Mouse (Mus musculus) myocyte (in vitro differentiated cells): ENCODE measurements around the gene Ppp1r13l. TPM values are rescaled to one million over a fixed set of nuclear protein-coding genes. Genes with fewer than 3 reads are reported as not detected.

ENCODE experiments used
- H3K27me3 ChIP-seq: one replicate; pipeline ENCODE4 v1.6.1; 2011; ENCODE audit not compliant: control insufficient read depth, insufficient read depth, insufficient read length
- H3K36me3 ChIP-seq: one replicate; pipeline ENCODE4 v1.6.1; 2011; ENCODE audit not compliant: control insufficient read depth, insufficient read depth
- H3K4me2 ChIP-seq: one replicate; pipeline ENCODE4 v1.6.1; 2011; ENCODE audit warnings: low read depth, control low read depth
- H3K4me3 ChIP-seq: one replicate; pipeline ENCODE4 v1.5.1; 2011; ENCODE audit warnings: mild to moderate bottlenecking, control low read depth, moderate library complexity
- H3K79me2 ChIP-seq: one replicate; pipeline ENCODE4 v1.6.1; 2011; ENCODE audit not compliant: control insufficient read depth, insufficient read depth
- H3ac ChIP-seq: one replicate; pipeline ENCODE4 v1.6.1; 2011; ENCODE audit not compliant: control insufficient read depth, insufficient read length
- CEBPB ChIP-seq: IDR thresholded peaks from 2 replicates; pipeline ENCODE4 v1.6.1; 2011; ENCODE audit warnings: mild to moderate bottlenecking, moderate library complexity; ENCODE audit not compliant: poor library complexity, insufficient read depth, severe bottlenecking
- E2F4 ChIP-seq: IDR thresholded peaks from one replicate; pipeline ENCODE4 v1.6.1; 2011; ENCODE audit warnings: mild to moderate bottlenecking, control low read depth, moderate library complexity; ENCODE audit not compliant: insufficient read depth
- MAX ChIP-seq: IDR thresholded peaks from one replicate; pipeline ENCODE4 v1.6.1; 2011; ENCODE audit warnings: low read depth, mild to moderate bottlenecking, control low read depth
- MYOD1 ChIP-seq, 3 experiments: IDR thresholded peaks; one replicate each; pipeline ENCODE4 v1.6.1; 2011; ENCODE audit warnings: control low read depth in 2 of 3, low read depth in 2 of 3, mild to moderate bottlenecking in 2 of 3, moderate library complexity in 1 of 3; ENCODE audit not compliant: insufficient read length in 2 of 3, control insufficient read depth in 1 of 3
- MYOG ChIP-seq, 3 experiments: IDR thresholded peaks; one replicate each; pipeline ENCODE4 v1.6.1; 2011; ENCODE audit warnings: control low read depth in 2 of 3, low read depth in 2 of 3, mild to moderate bottlenecking in 2 of 3; ENCODE audit not compliant: insufficient read length in 2 of 3, control insufficient read depth in 1 of 3, insufficient read depth in 1 of 3
- POLR2A ChIP-seq: IDR thresholded peaks from one replicate; pipeline ENCODE4 v1.6.1; 2011; ENCODE audit warnings: low read depth, mild to moderate bottlenecking, control low read depth, moderate library complexity; ENCODE audit not compliant: insufficient read length
- POLR2AphosphoS2 ChIP-seq: IDR thresholded peaks from one replicate; pipeline ENCODE4 v1.6.1; 2011; ENCODE audit warnings: low read depth, control low read depth; ENCODE audit not compliant: insufficient read length
- REST ChIP-seq: IDR thresholded peaks from one replicate; pipeline ENCODE4 v1.6.1; 2011; ENCODE audit warnings: mild to moderate bottlenecking, control low read depth, moderate library complexity; ENCODE audit not compliant: insufficient read depth, insufficient read length
- SRF ChIP-seq: IDR thresholded peaks from one replicate; pipeline ENCODE4 v1.6.1; 2011; ENCODE audit warnings: low read depth; ENCODE audit not compliant: control insufficient read depth, insufficient read length
- TCF12 ChIP-seq: IDR thresholded peaks from one replicate; pipeline ENCODE4 v1.6.1; 2011; ENCODE audit warnings: mild to moderate bottlenecking, control low read depth; ENCODE audit not compliant: poor library complexity, insufficient read depth, severe bottlenecking
- TCF3 ChIP-seq: IDR thresholded peaks from one replicate; pipeline ENCODE4 v1.6.1; 2011; ENCODE audit warnings: low read depth, control low read depth; ENCODE audit not compliant: insufficient read length
- USF1 ChIP-seq: IDR thresholded peaks from one replicate; pipeline ENCODE4 v1.6.1; 2011; ENCODE audit warnings: low read depth, mild to moderate bottlenecking, control low read depth, moderate library complexity
- polyA plus RNA-seq: library from polyadenylated mRNA; unstranded; fragments of >200 nt; fragmentation: generic; extraction: Trizol; gene quantifications from one replicate; pipeline ENCODE4 v1.2.1, GENCODE M21; 2012; ENCODE audit warnings: missing spikeins

Ppp1r13l gene
- polyA plus RNA-seq, 1 experiment, result 36.0 TPM

GRCm38 (mm10) chr7:19320637-19321036 is 38.9 kb upstream of the Ppp1r13l start:
- no peak overlapping the region for H3ac ChIP-seq
- H3K27me3 ChIP-seq, result no peaks in the 10 kb centered on the region
- no peak overlapping the region for H3K4me3 ChIP-seq
- H3K79me2 ChIP-seq, result no peaks in the 10 kb centered on the region
- H3K36me3 ChIP-seq, result no peaks in the 10 kb centered on the region
- TF ChIP-seq TCF12 (no peak), MYOG (IDR thresholded peaks at IDR 0.05; ENCODE audit: control insufficient read depth in 1 of 3, insufficient read depth in 1 of 3, insufficient read length in 2 of 3, low read depth in 2 of 3) (no peak), E2F4 (no peak)
- H3K4me2 ChIP-seq, result peak overlapping the region; percentile 89

- Histone ChIP-seq H3K79me2 (no peaks in the 10 kb centered on the region), H3K36me3 (no peaks in the 10 kb centered on the region), H3K4me2 (no peak overlapping the region), H3K4me3 (no peak overlapping the region), H3K27me3 (no peaks in the 10 kb centered on the region), H3ac (no peak overlapping the region)
- TF ChIP-seq MAX (no peak), TCF12 (no peak), MYOD1 (IDR thresholded peaks at IDR 0.05; ENCODE audit: control insufficient read depth in 1 of 3, insufficient read length in 2 of 3, low read depth in 2 of 3) (no peak), TCF3 (no peak), CEBPB (no peak), POLR2A (no peak), MYOG (IDR thresholded peaks at IDR 0.05; ENCODE audit: control insufficient read depth in 1 of 3, insufficient read depth in 1 of 3, insufficient read length in 2 of 3, low read depth in 2 of 3) (no peak), SRF (no peak), POLR2AphosphoS2 (no peak), USF1 (no peak), REST (no peak), E2F4 (no peak)
Measured at GRCm38 (mm10) chr7:19321464-19321863, 38.1 kb upstream of the Ppp1r13l start.

GRCm38 (mm10) chr7:19322489-19322888 is 37.1 kb upstream of the Ppp1r13l start:
- H3K27me3 ChIP-seq, result no peaks in the 10 kb centered on the region
- no peaks in the 10 kb centered on the region for H3K36me3 ChIP-seq
- no peak overlapping the region for H3K4me2 ChIP-seq
- TF ChIP-seq USF1 (no peak), E2F4 (no peak), POLR2AphosphoS2 (no peak), POLR2A (no peak), TCF3 (no peak), MYOD1 (IDR thresholded peaks at IDR 0.05; ENCODE audit: control insufficient read depth in 1 of 3, insufficient read length in 2 of 3, low read depth in 2 of 3) (no peak), MAX (no peak), TCF12 (no peak), REST (no peak), SRF (no peak), MYOG (IDR thresholded peaks at IDR 0.05; ENCODE audit: control insufficient read depth in 1 of 3, insufficient read depth in 1 of 3, insufficient read length in 2 of 3, low read depth in 2 of 3) (no peak)
- no peak overlapping the region for H3K4me3 ChIP-seq
- no peaks in the 10 kb centered on the region for H3K79me2 ChIP-seq
- H3ac ChIP-seq, result no peak overlapping the region

GRCm38 (mm10) chr7:19324221-19324620 is 35.3 kb upstream of the Ppp1r13l start:
- no peak overlapping the region for H3ac ChIP-seq
- no peaks in the 10 kb centered on the region for H3K79me2 ChIP-seq
- no peaks in the 10 kb centered on the region for H3K27me3 ChIP-seq
- no peaks in the 10 kb centered on the region for H3K36me3 ChIP-seq
- no peak overlapping the region for H3K4me3 ChIP-seq
- TF ChIP-seq MYOG (IDR thresholded peaks at IDR 0.05; ENCODE audit: control insufficient read depth in 1 of 3, insufficient read depth in 1 of 3, insufficient read length in 2 of 3, low read depth in 2 of 3) (no peak), TCF12 (no peak), CEBPB (no peak), POLR2A (no peak), MAX (no peak), POLR2AphosphoS2 (no peak), SRF (no peak), E2F4 (no peak), USF1 (no peak)
- H3K4me2 ChIP-seq, result no peak overlapping the region

- no peaks in the 10 kb centered on the region for H3K36me3 ChIP-seq
- H3K79me2 ChIP-seq, result no peaks in the 10 kb centered on the region
- peak overlapping the region; percentile 38 for H3K4me2 ChIP-seq
- H3K4me3 ChIP-seq, result no peak overlapping the region
- H3K27me3 ChIP-seq, result no peaks in the 10 kb centered on the region
- no peak for TF ChIP-seq MYOD1 (IDR thresholded peaks at IDR 0.05; ENCODE audit: control insufficient read depth in 1 of 3, insufficient read length in 2 of 3, low read depth in 2 of 3)
- TF ChIP-seq TCF12, result no peak
- no peak for TF ChIP-seq E2F4
- TF ChIP-seq MAX, result no peak
- TF ChIP-seq REST, result no peak
- H3ac ChIP-seq, result no peak overlapping the region
Measured at GRCm38 (mm10) chr7:19325262-19326199, 34.0 kb upstream of the Ppp1r13l start.
